Mouse (Mus musculus) myocyte (in vitro differentiated cells): ENCODE measurements around the gene Il13ra2. TPM values are rescaled to one million over a fixed set of nuclear protein-coding genes. Genes with fewer than 3 reads are reported as not detected.
"Not testable (repeated sequence)": the region's sequence is repeated elsewhere in the genome, so short reads cannot be mapped to it uniquely, and the experiment has no call there.

Source experiments
- H3K27me3 ChIP-seq: one replicate; pipeline ENCODE4 v1.6.1; 2011; ENCODE audit not compliant: control insufficient read depth, insufficient read depth, insufficient read length
- H3K36me3 ChIP-seq: one replicate; pipeline ENCODE4 v1.6.1; 2011; ENCODE audit not compliant: control insufficient read depth, insufficient read depth
- H3K4me2 ChIP-seq: one replicate; pipeline ENCODE4 v1.6.1; 2011; ENCODE audit warnings: low read depth, control low read depth
- H3K4me3 ChIP-seq: one replicate; pipeline ENCODE4 v1.5.1; 2011; ENCODE audit warnings: mild to moderate bottlenecking, control low read depth, moderate library complexity
- H3K79me2 ChIP-seq: one replicate; pipeline ENCODE4 v1.6.1; 2011; ENCODE audit not compliant: control insufficient read depth, insufficient read depth
- H3ac ChIP-seq: one replicate; pipeline ENCODE4 v1.6.1; 2011; ENCODE audit not compliant: control insufficient read depth, insufficient read length
- CEBPB ChIP-seq: IDR thresholded peaks from 2 replicates; pipeline ENCODE4 v1.6.1; 2011; ENCODE audit warnings: mild to moderate bottlenecking, moderate library complexity; ENCODE audit not compliant: poor library complexity, insufficient read depth, severe bottlenecking
- E2F4 ChIP-seq: IDR thresholded peaks from one replicate; pipeline ENCODE4 v1.6.1; 2011; ENCODE audit warnings: mild to moderate bottlenecking, control low read depth, moderate library complexity; ENCODE audit not compliant: insufficient read depth
- MAX ChIP-seq: IDR thresholded peaks from one replicate; pipeline ENCODE4 v1.6.1; 2011; ENCODE audit warnings: low read depth, mild to moderate bottlenecking, control low read depth
- MYOD1 ChIP-seq, 3 experiments: IDR thresholded peaks; one replicate each; pipeline ENCODE4 v1.6.1; 2011; ENCODE audit warnings: control low read depth in 2 of 3, low read depth in 2 of 3, mild to moderate bottlenecking in 2 of 3, moderate library complexity in 1 of 3; ENCODE audit not compliant: insufficient read length in 2 of 3, control insufficient read depth in 1 of 3
- POLR2A ChIP-seq: IDR thresholded peaks from one replicate; pipeline ENCODE4 v1.6.1; 2011; ENCODE audit warnings: low read depth, mild to moderate bottlenecking, control low read depth, moderate library complexity; ENCODE audit not compliant: insufficient read length
- POLR2AphosphoS2 ChIP-seq: IDR thresholded peaks from one replicate; pipeline ENCODE4 v1.6.1; 2011; ENCODE audit warnings: low read depth, control low read depth; ENCODE audit not compliant: insufficient read length
- REST ChIP-seq: IDR thresholded peaks from one replicate; pipeline ENCODE4 v1.6.1; 2011; ENCODE audit warnings: mild to moderate bottlenecking, control low read depth, moderate library complexity; ENCODE audit not compliant: insufficient read depth, insufficient read length
- TCF12 ChIP-seq: IDR thresholded peaks from one replicate; pipeline ENCODE4 v1.6.1; 2011; ENCODE audit warnings: mild to moderate bottlenecking, control low read depth; ENCODE audit not compliant: poor library complexity, insufficient read depth, severe bottlenecking
- TCF3 ChIP-seq: IDR thresholded peaks from one replicate; pipeline ENCODE4 v1.6.1; 2011; ENCODE audit warnings: low read depth, control low read depth; ENCODE audit not compliant: insufficient read length
- USF1 ChIP-seq: IDR thresholded peaks from one replicate; pipeline ENCODE4 v1.6.1; 2011; ENCODE audit warnings: low read depth, mild to moderate bottlenecking, control low read depth, moderate library complexity
- polyA plus RNA-seq: library from polyadenylated mRNA; unstranded; fragments of >200 nt; fragmentation: generic; extraction: Trizol; gene quantifications from one replicate; pipeline ENCODE4 v1.2.1, GENCODE M21; 2012; ENCODE audit warnings: missing spikeins

Il13ra2 gene
- polyA plus RNA-seq, result 0.06 TPM

- no peaks in the 10 kb centered on the region for H3K36me3 ChIP-seq
- no peak within 1 kb of the TSS for H3ac ChIP-seq
- H3K4me3 ChIP-seq, result no peak within 1 kb of the TSS
- H3K27me3 ChIP-seq, result no peaks in the 10 kb centered on the region
- TF ChIP-seq POLR2AphosphoS2 (no peak), CEBPB (peak; percentile 72; the same call in 1 of the 2 replicates)
- no peaks in the 10 kb centered on the region for H3K79me2 ChIP-seq
- H3K4me2 ChIP-seq, result peak within 1 kb of the TSS; percentile 24
Observed at GRCm38 (mm10) chrX:147429129-147429528, at the start of gene Il13ra2. Gene Il13ra2 (minus strand): TSS chrX:147429192.

DNA sequence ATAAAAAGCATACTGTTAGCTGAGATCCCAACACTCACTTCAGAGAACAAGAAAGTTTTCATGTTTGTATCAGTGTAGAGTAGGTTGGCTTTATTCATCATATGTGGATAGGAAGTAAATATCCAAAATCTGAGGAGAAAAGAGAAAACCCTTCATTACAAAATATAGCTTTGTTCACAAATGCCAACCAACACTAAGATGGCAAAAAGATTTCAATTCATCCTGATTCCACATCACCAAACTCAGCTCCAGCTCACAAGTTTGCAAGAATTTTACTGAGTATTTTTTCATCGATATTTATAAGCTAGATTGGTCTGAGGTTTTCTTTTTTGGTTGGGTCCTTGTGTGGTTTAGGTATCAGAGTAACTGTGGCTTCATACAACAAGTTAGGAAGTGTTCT, 24.6 kb upstream of the Il13ra2 start, which contains the start of gene Vmn1r239-ps:
Gene Vmn1r239-ps, minus strand, starts transcription at position 101 of the 400 bp plus-strand sequence.
- H3K4me2 ChIP-seq, H3K27me3 ChIP-seq, H3K4me3 ChIP-seq, H3K36me3 ChIP-seq, H3K79me2 ChIP-seq, H3ac ChIP-seq: not testable (repeated sequence)

DNA sequence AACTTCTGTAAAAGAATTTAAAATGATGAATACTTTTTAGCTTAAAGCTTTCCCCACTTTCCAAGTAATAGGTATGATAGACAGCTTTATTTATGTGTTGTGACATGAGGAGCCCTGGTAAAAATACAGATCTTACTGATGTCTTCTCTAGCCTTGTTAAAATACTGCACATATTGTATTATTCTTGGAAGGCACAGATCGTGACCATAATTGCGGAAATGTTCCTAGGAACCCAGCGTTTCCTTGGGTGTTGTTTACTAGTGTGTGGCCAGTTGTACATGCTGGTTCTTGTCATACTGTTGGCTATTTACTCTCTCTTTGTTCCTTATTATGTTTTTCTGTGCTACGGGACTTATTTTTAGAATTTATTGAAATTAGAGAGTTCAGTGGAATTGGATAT, 14.4 kb upstream of the Il13ra2 start:
- Histone ChIP-seq H3K27me3 (no peaks in the 10 kb centered on the region), H3K4me3 (no peak overlapping the region), H3K36me3 (no peaks in the 10 kb centered on the region), H3ac (no peak overlapping the region), H3K79me2 (no peaks in the 10 kb centered on the region), H3K4me2 (no peak overlapping the region)
- TF ChIP-seq USF1, result no peak
- TF ChIP-seq POLR2A, result no peak
- TF ChIP-seq TCF12, result no peak
- no peak for TF ChIP-seq MAX
- no peak for TF ChIP-seq POLR2AphosphoS2
- TF ChIP-seq E2F4, result no peak
- TF ChIP-seq MYOD1 (IDR thresholded peaks at IDR 0.05; ENCODE audit: control insufficient read depth in 1 of 3, insufficient read length in 2 of 3, low read depth in 2 of 3), result no peak
- no peak for TF ChIP-seq TCF3
- no peak for TF ChIP-seq CEBPB

DNA sequence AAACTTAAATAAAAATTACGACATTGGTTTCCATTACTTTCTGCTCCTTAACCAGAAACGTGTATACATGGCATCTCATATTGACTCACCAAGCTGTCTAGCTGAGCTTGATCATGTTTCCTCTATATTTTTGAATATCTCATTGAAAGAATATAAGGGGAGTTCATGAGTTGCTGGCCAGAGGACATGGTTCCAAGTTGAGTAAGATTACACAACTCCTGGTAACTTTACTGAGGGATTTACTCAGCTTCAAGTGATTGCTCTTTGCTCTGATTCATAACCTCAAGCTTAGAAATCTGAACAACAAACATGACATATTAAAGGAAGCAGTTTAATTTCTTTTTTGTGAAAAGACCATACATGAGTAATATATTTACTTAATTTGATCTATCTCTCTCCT, 6.4 kb upstream of the Il13ra2 start:
- Histone ChIP-seq H3ac (no peak overlapping the region), H3K36me3 (no peaks in the 10 kb centered on the region), H3K27me3 (no peaks in the 10 kb centered on the region), H3K4me2 (no peak overlapping the region), H3K79me2 (no peaks in the 10 kb centered on the region), H3K4me3 (no peak overlapping the region)
- TF ChIP-seq CEBPB (peak; percentile 79), TCF12 (no peak)

DNA sequence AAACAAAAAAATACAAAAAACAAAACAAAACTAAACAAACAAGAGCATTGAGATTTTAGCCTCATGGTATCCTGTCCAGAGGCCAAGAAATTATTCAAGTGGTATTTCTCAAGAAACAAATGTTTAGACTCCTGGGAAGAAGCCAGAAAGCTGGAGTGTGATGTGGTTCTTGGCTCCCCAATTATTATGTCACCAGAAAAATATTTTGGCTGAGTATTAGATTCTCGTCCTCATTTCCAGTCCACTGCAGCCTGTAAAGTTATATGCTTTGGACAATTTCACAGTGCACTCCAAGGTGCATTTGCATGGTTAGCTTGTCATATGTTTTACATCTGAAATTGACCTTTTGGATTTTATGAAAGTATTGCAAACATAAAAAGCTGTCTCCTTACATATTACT, 761 bp upstream of the Il13ra2 start:
- Histone ChIP-seq H3K4me2 (peak overlapping the region; percentile 24), H3ac (no peak overlapping the region), H3K36me3 (no peaks in the 10 kb centered on the region), H3K27me3 (no peaks in the 10 kb centered on the region), H3K79me2 (no peaks in the 10 kb centered on the region), H3K4me3 (no peak overlapping the region)
- no peak for TF ChIP-seq POLR2AphosphoS2
- 0 out of 2 replicates have a peak, but pooled peaks have one; percentile 23 for TF ChIP-seq CEBPB

DNA sequence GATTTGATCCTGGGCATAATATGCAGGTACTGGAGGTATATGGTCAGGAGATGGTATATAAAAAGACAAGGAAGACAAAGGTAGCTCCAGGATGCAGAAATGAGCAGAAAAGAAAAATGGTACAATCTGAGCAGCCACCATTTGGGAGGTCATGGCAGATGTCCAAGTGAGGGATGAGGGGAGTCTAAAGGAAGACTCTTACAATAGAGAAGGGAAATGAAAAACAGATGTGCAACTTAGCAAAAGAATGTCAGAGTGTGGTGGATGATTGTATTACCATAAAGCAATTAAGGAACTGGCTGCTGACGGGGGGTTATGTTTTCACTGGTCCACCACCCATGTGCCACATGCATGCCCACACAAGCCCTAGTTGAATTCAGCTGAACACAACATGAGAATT, 35.5 kb downstream of the Il13ra2 start:
- no peaks in the 10 kb centered on the region for H3K79me2 ChIP-seq
- no peak overlapping the region for H3K4me3 ChIP-seq
- H3ac ChIP-seq, result no peak overlapping the region
- H3K4me2 ChIP-seq, result no peak overlapping the region
- no peaks in the 10 kb centered on the region for H3K27me3 ChIP-seq
- TF ChIP-seq E2F4, result no peak
- TF ChIP-seq MAX, result no peak
- TF ChIP-seq TCF12, result no peak
- H3K36me3 ChIP-seq, result no peaks in the 10 kb centered on the region

DNA sequence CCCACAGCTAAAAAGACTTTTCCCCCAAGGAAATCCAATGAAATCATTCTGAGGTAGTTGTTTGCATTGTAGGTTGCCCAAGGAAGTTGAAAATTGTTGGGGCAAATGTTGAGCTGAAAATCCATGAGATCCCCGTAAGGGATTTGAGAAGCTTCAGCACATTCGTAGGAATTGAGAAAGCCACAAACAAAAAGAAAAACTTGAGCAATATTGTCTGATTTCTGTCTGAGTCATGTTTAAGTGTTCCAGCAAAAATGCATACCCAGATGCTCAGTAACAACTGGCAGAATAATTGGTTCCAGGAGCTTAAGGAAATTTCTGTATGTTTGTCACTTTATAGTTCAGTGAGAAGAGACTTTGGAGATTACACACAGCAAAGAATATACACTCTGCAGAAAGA, 79.8 kb downstream of the Il13ra2 start:
- TF ChIP-seq USF1 (no peak), CEBPB (peak; percentile 68; the same call in 1 of the 2 replicates), REST (no peak)
- H3K4me3 ChIP-seq, result no peak overlapping the region
- H3ac ChIP-seq, result no peak overlapping the region
- H3K79me2 ChIP-seq, result no peaks in the 10 kb centered on the region
- no peaks in the 10 kb centered on the region for H3K36me3 ChIP-seq
- H3K27me3 ChIP-seq, result no peaks in the 10 kb centered on the region
- H3K4me2 ChIP-seq, result peak overlapping the region; percentile 53

Other genes starting within 250 kb of the Il13ra2 start
- gene Vmn1r239-ps, start 24.5 kb upstream of the Il13ra2 start, polyA plus RNA-seq, result not detected
- 2.0 TPM for gene Lrch2, start 124.9 kb upstream of the Il13ra2 start, polyA plus RNA-seq